Mouse (Mus musculus) forebrain, embryonic 14.5 days (tissue): ENCODE measurements around the gene Fam174a. TPM values are rescaled to one million over a fixed set of nuclear protein-coding genes. Genes with fewer than 3 reads are reported as not detected.

Experiments
- ATAC-seq: fragments of 200-750 bp; cut with Nextera tagmentation; 2 replicates; pipeline ENCODE4 v1.8.0; 2017; ENCODE audit warnings: mild to moderate bottlenecking, moderate library complexity
- DNase-seq: peaks from one replicate; pipeline ENCODE4 v3.0.0-alpha.2; 2015; ENCODE audit warnings: low spot score
- H3K27ac ChIP-seq: fragments of 300-500 bp; sonication (generic); 2 replicates; pipeline ENCODE4 v1.5.1; 2014; ENCODE audit warnings: low read depth, mild to moderate bottlenecking, control low read depth, low read length, moderate library complexity
- H3K27me3 ChIP-seq: fragments of 300-500 bp; sonication (generic); replicated peaks from 2 replicates; pipeline ENCODE4 v1.6.1; 2014; ENCODE audit warnings: low read length, control low read depth, mixed read lengths; ENCODE audit not compliant: control insufficient read depth, insufficient read depth
- H3K36me3 ChIP-seq: fragments of 300-500 bp; sonication (generic); 2 replicates; pipeline ENCODE4 v1.6.1; 2014; ENCODE audit warnings: low read length, control low read depth; ENCODE audit not compliant: control insufficient read depth, insufficient read depth
- H3K4me1 ChIP-seq: fragments of 300-500 bp; sonication (generic); 2 replicates; pipeline ENCODE4 v1.6.1; 2014; ENCODE audit warnings: antibody characterized with exemption, low read length, control low read depth; ENCODE audit not compliant: control insufficient read depth, insufficient read depth
- H3K4me2 ChIP-seq: fragments of 300-500 bp; sonication (generic); 2 replicates; pipeline ENCODE4 v1.6.1; 2014; ENCODE audit warnings: mild to moderate bottlenecking, control low read depth, low read length
- H3K4me3 ChIP-seq: fragments of 300-500 bp; sonication (generic); 2 replicates; pipeline ENCODE4 v1.5.1; 2014; ENCODE audit warnings: low read depth, low read length, control low read depth
- H3K9ac ChIP-seq: fragments of 300-500 bp; sonication (generic); 2 replicates; pipeline ENCODE4 v1.6.1; 2014; ENCODE audit warnings: mild to moderate bottlenecking, low read length, control low read depth, moderate library complexity
- H3K9me3 ChIP-seq: fragments of 300-500 bp; sonication (generic); replicated peaks from 2 replicates; pipeline ENCODE4 v1.6.1; 2016; ENCODE audit warnings: low read length, control low read depth, mixed read lengths; ENCODE audit not compliant: control insufficient read depth
- WGBS: fragments of 180-500 bp; shearing (Covaris S2); extraction: QIAGEN DNeasy Blood & Tissue Kit; methylation state at CpG from one replicate; pipeline ENCODE4 v1.1.7; 2014; 5-methylcytosine and 5-hydroxymethylcytosine counted together
- polyA plus RNA-seq: library from polyadenylated mRNA; unstranded; fragments of >200 nt; fragmentation: Nextera tagmentation; extraction: Ambion mirVana; gene quantifications from 2 replicates; pipeline ENCODE4 v1.2.1, GENCODE M21; 2014

The Fam174a gene
- polyA plus RNA-seq, 1 experiment from 2014 or later: 20.4 TPM

- no peaks in the 10 kb centered on the region for H3K36me3 ChIP-seq
- no peaks in the 10 kb centered on the region for H3K4me1 ChIP-seq
- H3K27ac ChIP-seq: no peak overlapping the region
- no peak overlapping the region for H3K4me2 ChIP-seq
- 96% methylated on average over 4 of the region's 4 CpGs for WGBS
- no peaks in the 10 kb centered on the region for H3K27me3 ChIP-seq
- no peaks in the 10 kb centered on the region for H3K9me3 ChIP-seq
- ATAC-seq (no peak), DNase-seq (no peak)
- H3K4me3 ChIP-seq: no peak overlapping the region
- no peak overlapping the region for H3K9ac ChIP-seq
Measured at GRCm38 (mm10) chr1:95367748-95368147, 54.3 kb downstream of the Fam174a start.

GRCm38 (mm10) chr1:95375443-95375842, 62.0 kb downstream of the Fam174a start:
- DNase-seq: peak; percentile 69

GRCm38 (mm10) chr1:95381028-95381427, 67.6 kb downstream of the Fam174a start:
- no peak overlapping the region for H3K4me2 ChIP-seq
- no peaks in the 10 kb centered on the region for H3K9me3 ChIP-seq
- H3K27ac ChIP-seq: no peak overlapping the region
- 80% methylated on average over 2 of the region's 2 CpGs for WGBS
- H3K4me3 ChIP-seq: no peak overlapping the region
- H3K4me1 ChIP-seq: no peaks in the 10 kb centered on the region
- H3K36me3 ChIP-seq: no peaks in the 10 kb centered on the region
- no peak overlapping the region for H3K9ac ChIP-seq
- no peaks in the 10 kb centered on the region for H3K27me3 ChIP-seq
- DNase-seq (no peak), ATAC-seq (no peak)

More at GRCm38 (mm10) chr1:95375443-95375842, 62.0 kb downstream of the Fam174a start:
- no peak overlapping the region for H3K4me3 ChIP-seq
- H3K27me3 ChIP-seq: no peaks in the 10 kb centered on the region
- peak; percentile 67; the same call in 1 of the 2 replicates for ATAC-seq
- 36% methylated on average over 6 of the region's 6 CpGs for WGBS
- no peak overlapping the region for H3K27ac ChIP-seq
- no peak overlapping the region for H3K9ac ChIP-seq
- no peaks in the 10 kb centered on the region for H3K36me3 ChIP-seq
- no peak overlapping the region for H3K4me2 ChIP-seq
- no peaks in the 10 kb centered on the region for H3K4me1 ChIP-seq
- H3K9me3 ChIP-seq: no peaks in the 10 kb centered on the region
